Mouse (Mus musculus) layer of hippocampus, adult 2 months (tissue): ENCODE data around the gene Btbd35f27. TPM values are rescaled to one million over a fixed set of nuclear protein-coding genes. Genes with fewer than 3 reads are reported as not detected.
"Not testable (repeated sequence)": the region's sequence is repeated elsewhere in the genome, so short reads cannot be mapped to it uniquely, and the experiment has no call there.

Source experiments
- DNase-seq, 2 experiments: peaks; one replicate each; pipeline ENCODE4 v3.0.0; 2022; ENCODE audit warnings: low spot score in 2 of 2
- H3K27ac ChIP-seq: fragments of 200-600 bp; 2 replicates; pipeline ENCODE4 v1.8.1; 2022
- H3K4me3 ChIP-seq: fragments of 200-600 bp; 2 replicates; pipeline ENCODE4 v1.8.1; 2022; ENCODE audit warnings: mild to moderate bottlenecking
- long read RNA-seq, 2 experiments: library from polyadenylated mRNA; stranded (forward); transcript quantifications; one replicate each; pipeline ENCODE4 v2.0.0; 2021; ENCODE audit warnings: borderline mapping rate in 2 of 2
- total RNA-seq, 2 experiments: library from RNA; stranded (reverse); gene quantifications; 2 replicates each; pipeline ENCODE4 v1.2.3; 2021

The Btbd35f27 gene
- not detected for total RNA-seq
- long read RNA-seq, experiment 1: 0 reads
- long read RNA-seq, experiment 2: 0 reads

DNA sequence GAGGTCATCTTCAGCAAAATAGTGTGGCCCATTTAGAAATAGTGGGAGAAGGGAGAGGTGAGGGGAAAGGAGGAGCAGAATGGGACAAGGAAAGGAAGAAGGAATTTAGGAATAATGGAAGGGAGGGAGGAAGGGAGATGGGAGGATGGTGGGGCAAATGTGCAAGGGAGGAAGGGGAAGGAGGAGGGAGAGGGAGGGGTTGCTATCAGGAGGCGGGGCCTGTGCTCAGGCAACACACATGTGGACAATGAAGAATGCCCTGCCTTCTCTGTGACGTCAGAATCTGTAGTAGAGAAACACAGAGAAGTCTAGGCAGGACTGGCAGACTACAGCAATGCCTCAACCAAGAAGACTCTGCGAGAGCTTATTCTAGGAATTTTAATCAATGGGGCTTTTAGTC, at the start of gene Btbd35f27:
Gene Btbd35f27 (plus strand): TSS at position 301 of the 400 bp plus-strand sequence.
- not testable (repeated sequence) for H3K27ac ChIP-seq, H3K4me3 ChIP-seq, DNase-seq

Other genes with a start within 250 kb of the Btbd35f27 start
- gene Btbd35f4, start 151.6 kb upstream of the Btbd35f27 start, total RNA-seq: not detected